8 mouse cellular contexts compared by ENCODE assay signal in genomic region chr6:77213757-77214409, GRCm38 (mm10). TPM values are rescaled to one million over a fixed set of nuclear protein-coding genes. Genes with fewer than 3 reads are reported as not detected.
DNase-seq lines count a peak whose midpoint lies in the region; ATAC-seq and TF ChIP-seq lines count a peak whose summit lies in the region.
"Had no signal": no experiment of that assay in that cellular context is flagged by ENCODE, and none has a peak within 500 bp of the region (broad histone marks: within the 10 kb centered on the region; RNA-seq: fewer than 3 reads in every experiment).

No protein-coding gene starts in this region.

- peak; percentile 55 for DNase-seq in brain, adult 2 months (ENCODE audit: low read depth, low spot score)
- peak; percentile 40 for DNase-seq in cerebellum, adult 11-12 months
- DNase-seq in gonadal fat pad, adult 2 months (ENCODE audit: low read depth): peak; percentile 9
- peak; percentile 35 for DNase-seq in limb, embryonic 10.5 days (ENCODE audit: low spot score)
- no peak for DNase-seq in heart, postnatal 14 days
- DNase-seq in liver, postnatal 0 days: no peak
- DNase-seq: adrenal gland, postnatal 25 days had no signal

- H3K36me3 ChIP-seq in limb, embryonic 10.5 days: no peaks in the 10 kb centered on the region
- H3K36me3 ChIP-seq in liver, postnatal 0 days (replicated peaks; ENCODE audit: insufficient read depth, low read length): no peaks in the 10 kb centered on the region
- no peaks in the 10 kb centered on the region for H3K36me3 ChIP-seq in heart, embryonic 12.5 days

- H3K9ac ChIP-seq in liver, postnatal 0 days (replicated peaks): no peak overlapping the region
- no peak overlapping the region for H3K9ac ChIP-seq in heart, embryonic 12.5 days

- peaks cover 14% of the 10 kb centered on the region for H3K4me1 ChIP-seq in limb, embryonic 10.5 days
- H3K4me1 ChIP-seq in liver, postnatal 0 days (ENCODE audit: insufficient read depth): no peaks in the 10 kb centered on the region
- H3K4me1 ChIP-seq in heart, embryonic 12.5 days (replicated peaks): no peaks in the 10 kb centered on the region

- H3K27me3 ChIP-seq in limb, embryonic 10.5 days (ENCODE audit: low read depth, poor library complexity, severe bottlenecking): peaks cover 85% of the 10 kb centered on the region
- H3K27me3 ChIP-seq in liver, postnatal 0 days (ENCODE audit: insufficient read depth, low read length): no peaks in the 10 kb centered on the region
- H3K27me3 ChIP-seq in heart, embryonic 12.5 days (replicated peaks): no peaks in the 10 kb centered on the region

- ATAC-seq in liver, postnatal 0 days: no peak
- ATAC-seq in heart, embryonic 12.5 days (ENCODE audit: insufficient number of reproducible peaks, low FRiP score): no peak

- TF ChIP-seq CTCF in liver, postnatal 0 days (IDR thresholded peaks at IDR 0.05; ENCODE audit: low read depth): no peak

- no peak overlapping the region for H3K4me3 ChIP-seq in limb, embryonic 10.5 days
- no peak overlapping the region for H3K4me3 ChIP-seq in liver, postnatal 0 days (ENCODE audit: low read depth, low read length)
- H3K4me3 ChIP-seq in heart, embryonic 12.5 days: no peak overlapping the region

- no peaks in the 10 kb centered on the region for H3K9me3 ChIP-seq in limb, embryonic 10.5 days (replicated peaks)
- no peaks in the 10 kb centered on the region for H3K9me3 ChIP-seq in liver, postnatal 0 days (ENCODE audit: low read length)
- no peaks in the 10 kb centered on the region for H3K9me3 ChIP-seq in heart, embryonic 12.5 days (replicated peaks)

- whole genome bisulfite sequencing in limb, embryonic 10.5 days: 13% methylated on average over 3 of the region's 3 CpGs
- 27% methylated on average over 3 of the region's 3 CpGs for WGBS in liver, postnatal 0 days (ENCODE audit: insufficient replicate concordance)
- WGBS in heart, embryonic 12.5 days: 46% methylated on average over 3 of the region's 3 CpGs

- TF ChIP-seq EP300 in liver, postnatal 0 days (IDR thresholded peaks at IDR 0.05; ENCODE audit: low read depth): no peak

- H3K27ac ChIP-seq in limb, embryonic 10.5 days: no peak overlapping the region
- H3K27ac ChIP-seq in liver, postnatal 0 days (ENCODE audit: low read depth): no peak overlapping the region
- no peak overlapping the region for H3K27ac ChIP-seq in heart, embryonic 12.5 days (ENCODE audit: poor library complexity, severe bottlenecking)

- no peak overlapping the region for H3K4me2 ChIP-seq in liver, postnatal 0 days (ENCODE audit: low read depth, low read length)
- H3K4me2 ChIP-seq in heart, embryonic 12.5 days: no peak overlapping the region

- intact Hi-C loops in heart, postnatal 14 days (cut with DNase I): no loop called here

RNA-seq across cellular contexts. Expression of gene Lrrtm1, which starts 28.6 kb away (rescaled TPM):
- 2.4 and 2.6 TPM in 2 replicates for polyA plus RNA-seq in gonadal fat pad, adult 2 months (2012; rRNA removed)
- polyA plus RNA-seq in limb, embryonic 10.5 days (2016; fragmentation: Nextera tagmentation; extraction: Ambion mirVana): 2.0 and 2.3 TPM in 2 replicates
- under 1 TPM in 1 of 2 experiments, not detected in 1; 0.07 TPM for total RNA-seq in heart, postnatal 14 days (2021)
- polyA plus RNA-seq in liver, postnatal 0 days (2015; fragmentation: Nextera tagmentation; extraction: Ambion mirVana): not detected in 2 replicates
- 0.83 and 1.1 TPM in 2 replicates for polyA plus RNA-seq in heart, embryonic 12.5 days (2016; fragmentation: Nextera tagmentation; extraction: Ambion mirVana)

Comparison
In these comparisons a context has a peak if more than half of its experiments do, and no peak if none do; other contexts are left out.
1. DNase-seq: peak in brain, adult 2 months (single experiment), cerebellum, adult 11-12 months (single experiment), gonadal fat pad, adult 2 months (single experiment) and limb, embryonic 10.5 days (single experiment); none in heart, postnatal 14 days (0 of 2) and liver, postnatal 0 days (single experiment).